Mouse (Mus musculus) lung, embryonic 16.5 days (tissue): ENCODE measurements around the gene Kansl3. TPM values are rescaled to one million over a fixed set of nuclear protein-coding genes. Genes with fewer than 3 reads are reported as not detected.

Experiments
- ATAC-seq: fragments of 200-750 bp; cut with Nextera tagmentation; 2 replicates; pipeline ENCODE4 v1.8.0; 2017; ENCODE audit warnings: low read depth, mild to moderate bottlenecking, moderate library complexity
- H3K27ac ChIP-seq: fragments of 300-500 bp; sonication (generic); 2 replicates; pipeline ENCODE4 v1.5.1; 2014; ENCODE audit warnings: mild to moderate bottlenecking, control low read depth, low read length
- H3K27me3 ChIP-seq: fragments of 300-500 bp; sonication (generic); 2 replicates; pipeline ENCODE4 v1.6.1; 2014; ENCODE audit warnings: low read depth, low read length, mixed read lengths; ENCODE audit not compliant: control insufficient read depth, insufficient read depth
- H3K36me3 ChIP-seq: fragments of 300-500 bp; sonication (generic); 2 replicates; pipeline ENCODE4 v1.6.1; 2014; ENCODE audit warnings: low read length; ENCODE audit not compliant: control insufficient read depth, insufficient read depth
- H3K4me1 ChIP-seq: fragments of 300-500 bp; sonication (generic); replicated peaks from 2 replicates; pipeline ENCODE4 v1.6.1; 2014; ENCODE audit warnings: low read length, mixed read lengths; ENCODE audit not compliant: control insufficient read depth, insufficient read depth
- H3K4me2 ChIP-seq: fragments of 300-500 bp; sonication (generic); 2 replicates; pipeline ENCODE4 v1.6.1; 2014; ENCODE audit warnings: low read depth, low read length, control low read depth
- H3K4me3 ChIP-seq: fragments of 300-500 bp; sonication (generic); 2 replicates; pipeline ENCODE4 v1.5.1; 2014; ENCODE audit warnings: mild to moderate bottlenecking, low read length, control low read depth
- H3K9ac ChIP-seq: fragments of 300-500 bp; sonication (generic); 2 replicates; pipeline ENCODE4 v1.6.1; 2014; ENCODE audit warnings: low read length, control low read depth
- H3K9me3 ChIP-seq: fragments of 300-500 bp; sonication (generic); 2 replicates; pipeline ENCODE4 v1.6.1; 2016; ENCODE audit warnings: low read length; ENCODE audit not compliant: control insufficient read depth
- WGBS: fragments of 180-500 bp; shearing (Covaris S2); extraction: QIAGEN DNeasy Blood & Tissue Kit; methylation state at CpG from one replicate; pipeline ENCODE4 v1.1.7; 2014; 5-methylcytosine and 5-hydroxymethylcytosine counted together
- polyA plus RNA-seq: library from polyadenylated mRNA; unstranded; fragments of >200 nt; fragmentation: Nextera tagmentation; extraction: Ambion mirVana; gene quantifications from 2 replicates; pipeline ENCODE4 v1.2.1, GENCODE M21; 2015

Gene Kansl3
- polyA plus RNA-seq, 1 experiment from 2014 or later, result 42.9 TPM

DNA sequence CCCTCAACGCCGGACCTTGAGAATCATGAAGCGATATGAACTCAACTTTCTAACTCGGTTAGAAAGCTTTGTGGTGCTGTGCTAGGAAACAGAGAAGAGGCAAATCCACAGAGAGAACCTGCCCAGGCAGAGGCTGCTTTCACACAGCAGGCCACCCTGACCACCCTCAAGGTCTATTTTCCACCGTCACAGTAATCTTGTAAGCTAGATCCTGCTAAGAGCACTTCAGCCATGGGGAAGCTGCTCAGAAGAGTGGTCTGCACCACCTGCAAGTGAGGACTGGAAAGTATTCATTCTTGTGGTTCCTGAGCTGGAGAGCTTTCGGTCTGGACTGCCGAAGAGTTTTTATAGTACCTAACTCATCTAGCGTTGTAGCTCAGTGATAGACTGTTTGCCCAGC is 66.7 kb downstream of the Kansl3 start:
- no peak overlapping the region for H3K9ac ChIP-seq
- no peak overlapping the region for H3K4me2 ChIP-seq
- no peaks in the 10 kb centered on the region for H3K36me3 ChIP-seq
- H3K4me3 ChIP-seq, result no peak overlapping the region
- 59% methylated on average over 8 of the region's 8 CpGs for WGBS
- no peaks in the 10 kb centered on the region for H3K9me3 ChIP-seq
- H3K27me3 ChIP-seq, result peaks cover 8% of the 10 kb centered on the region; the same call in 1 of the 2 replicates
- H3K27ac ChIP-seq, result no peak overlapping the region
- H3K4me1 ChIP-seq, result peaks cover 6% of the 10 kb centered on the region
- no peak for ATAC-seq

GRCm38 (mm10) chr1:36300486-36300885 is 68.5 kb downstream of the Kansl3 start:
- Histone ChIP-seq H3K27ac (no peak overlapping the region), H3K27me3 (peaks cover 8% of the 10 kb centered on the region; the same call in 1 of the 2 replicates), H3K4me1 (peaks cover 5% of the 10 kb centered on the region), H3K9me3 (no peaks in the 10 kb centered on the region), H3K4me3 (no peak overlapping the region), H3K9ac (no peak overlapping the region), H3K36me3 (no peaks in the 10 kb centered on the region), H3K4me2 (no peak overlapping the region)
- no peak for ATAC-seq
- 83% methylated on average over 6 of the region's 6 CpGs for WGBS

GRCm38 (mm10) chr1:36299676-36300075 is 69.3 kb downstream of the Kansl3 start:
- H3K9me3 ChIP-seq, result no peaks in the 10 kb centered on the region
- no peak overlapping the region for H3K9ac ChIP-seq
- H3K4me1 ChIP-seq, result peaks cover 5% of the 10 kb centered on the region
- ATAC-seq, result no peak
- H3K4me2 ChIP-seq, result no peak overlapping the region
- H3K4me3 ChIP-seq, result no peak overlapping the region
- no peak overlapping the region for H3K27ac ChIP-seq
- WGBS, result 44% methylated on average over 2 of the region's 2 CpGs
- H3K36me3 ChIP-seq, result no peaks in the 10 kb centered on the region
- H3K27me3 ChIP-seq, result peaks cover 8% of the 10 kb centered on the region; the same call in 1 of the 2 replicates

DNA sequence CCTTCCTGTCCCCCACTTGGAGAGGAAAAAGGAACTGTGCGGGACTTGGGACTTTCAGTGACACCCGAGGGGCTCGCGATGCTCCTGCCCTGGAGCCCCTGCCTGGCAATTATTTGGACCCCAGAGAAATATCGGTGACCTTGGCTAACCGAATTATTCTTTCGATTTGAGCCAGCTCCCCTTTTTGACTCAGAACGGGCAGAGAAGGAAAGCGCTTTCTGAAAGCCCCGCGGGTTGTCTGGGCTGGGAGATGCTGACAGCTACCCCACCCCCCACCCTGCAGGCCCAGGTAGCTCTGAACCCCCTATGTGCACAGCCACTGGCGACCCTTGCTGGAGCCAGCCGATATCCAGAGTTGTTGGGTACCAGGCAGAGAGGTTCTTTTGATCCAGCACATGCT is 69.9 kb downstream of the Kansl3 start:
- WGBS, result 26% methylated on average over 13 of the region's 13 CpGs
- H3K4me3 ChIP-seq, result no peak overlapping the region
- no peaks in the 10 kb centered on the region for H3K9me3 ChIP-seq
- H3K27ac ChIP-seq, result no peak overlapping the region
- no peak overlapping the region for H3K4me2 ChIP-seq
- H3K4me1 ChIP-seq, result peaks cover 5% of the 10 kb centered on the region
- no peak for ATAC-seq
- peaks cover 8% of the 10 kb centered on the region; the same call in 1 of the 2 replicates for H3K27me3 ChIP-seq
- no peak overlapping the region for H3K9ac ChIP-seq
- no peaks in the 10 kb centered on the region for H3K36me3 ChIP-seq

DNA sequence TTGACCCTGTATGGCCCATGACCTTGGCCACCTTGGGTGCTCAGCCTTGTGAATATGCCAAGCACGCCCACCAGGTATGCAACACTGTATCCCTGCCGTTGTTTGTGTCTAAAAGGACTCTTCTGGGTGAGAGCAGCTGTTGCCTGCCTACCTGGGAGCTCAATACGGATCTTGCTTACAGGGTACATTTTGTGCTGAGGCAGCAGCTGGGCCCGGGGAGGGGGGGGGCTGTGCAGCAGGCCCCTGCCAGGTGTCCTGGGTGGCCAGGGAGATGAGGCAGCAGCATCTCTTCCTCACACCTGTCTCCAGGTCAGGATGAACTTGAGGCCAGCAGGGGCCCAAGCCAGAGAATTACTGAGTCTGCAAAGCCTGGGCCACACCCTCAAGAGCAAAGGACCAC is 70.9 kb downstream of the Kansl3 start:
- H3K27me3 ChIP-seq, result peaks cover 8% of the 10 kb centered on the region; the same call in 1 of the 2 replicates
- no peak overlapping the region for H3K9ac ChIP-seq
- ATAC-seq, result no peak
- no peak overlapping the region for H3K4me2 ChIP-seq
- H3K36me3 ChIP-seq, result no peaks in the 10 kb centered on the region
- H3K4me3 ChIP-seq, result no peak overlapping the region
- H3K9me3 ChIP-seq, result no peaks in the 10 kb centered on the region
- H3K27ac ChIP-seq, result no peak overlapping the region
- peaks cover 2% of the 10 kb centered on the region for H3K4me1 ChIP-seq
- 73% methylated on average over 4 of the region's 4 CpGs for WGBS

DNA sequence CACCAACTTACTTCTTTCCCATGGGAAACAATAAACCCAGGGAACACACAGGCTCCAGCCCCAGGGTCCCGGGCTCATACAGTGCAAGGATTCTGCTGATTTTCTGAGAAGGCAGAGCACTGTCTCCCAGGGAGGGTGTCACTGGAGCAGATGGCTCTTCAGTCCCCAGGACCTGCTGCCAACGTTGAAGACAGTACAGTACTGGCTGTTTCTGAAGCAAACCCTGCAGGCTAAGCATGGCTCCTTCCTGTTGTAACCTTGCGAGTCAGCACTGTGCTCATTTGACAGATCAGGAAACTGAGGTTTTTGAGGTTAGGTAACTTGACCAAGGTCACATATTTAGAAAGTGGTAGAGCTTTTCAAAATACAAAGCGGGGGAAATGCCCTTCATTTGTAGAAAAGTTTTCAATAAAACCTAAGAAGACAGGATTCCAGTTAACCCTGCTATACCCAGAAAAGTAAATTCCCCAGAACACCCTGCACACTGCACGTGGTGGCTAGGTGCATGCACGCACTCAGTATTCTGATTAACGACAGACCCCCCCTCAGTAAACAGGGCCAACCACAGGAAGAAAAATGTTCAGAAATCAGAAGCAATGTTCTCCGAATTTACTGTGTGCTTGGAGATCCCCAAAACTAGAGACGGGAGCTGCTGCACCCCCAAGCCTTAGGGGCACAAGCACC is 72.4 kb downstream of the Kansl3 start:
- 0 out of 2 replicates have a peak, but pooled peaks have one; percentile 12 for ATAC-seq
- whole genome bisulfite sequencing, result 54% methylated on average over 9 of the region's 9 CpGs
- H3K9me3 ChIP-seq, result no peaks in the 10 kb centered on the region
- no peak overlapping the region for H3K4me2 ChIP-seq
- H3K4me3 ChIP-seq, result no peak overlapping the region
- H3K27ac ChIP-seq, result no peak overlapping the region
- H3K9ac ChIP-seq, result no peak overlapping the region
- H3K36me3 ChIP-seq, result no peaks in the 10 kb centered on the region
- no peaks in the 10 kb centered on the region for H3K4me1 ChIP-seq
- H3K27me3 ChIP-seq, result peaks cover 8% of the 10 kb centered on the region; the same call in 1 of the 2 replicates

DNA sequence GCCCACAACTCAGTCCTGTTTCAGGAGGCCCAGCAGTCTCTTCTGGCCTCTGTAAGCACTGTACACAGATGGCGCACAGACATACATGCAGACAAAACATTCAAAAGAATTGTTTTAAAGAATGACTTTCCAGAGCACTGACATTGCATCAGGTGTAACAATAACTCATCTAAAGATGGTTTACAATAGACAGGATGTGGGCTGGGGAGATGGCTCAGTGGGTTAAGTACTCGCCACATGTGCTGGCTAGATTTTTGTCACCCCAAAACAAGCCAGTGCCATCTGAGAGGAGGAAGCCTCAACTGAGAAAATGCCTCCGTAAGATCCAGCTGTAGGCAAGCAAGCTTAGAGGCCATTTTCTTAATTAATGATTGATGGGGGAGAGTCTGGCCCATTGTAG is 74.6 kb downstream of the Kansl3 start:
- H3K27ac ChIP-seq, result no peak overlapping the region
- H3K4me1 ChIP-seq, result no peaks in the 10 kb centered on the region
- no peaks in the 10 kb centered on the region for H3K9me3 ChIP-seq
- H3K27me3 ChIP-seq, result peaks cover 8% of the 10 kb centered on the region; the same call in 1 of the 2 replicates
- no peak overlapping the region for H3K9ac ChIP-seq
- H3K4me3 ChIP-seq, result no peak overlapping the region
- H3K36me3 ChIP-seq, result no peaks in the 10 kb centered on the region
- 59% methylated on average over 3 of the region's 3 CpGs for WGBS
- no peak overlapping the region for H3K4me2 ChIP-seq
- no peak for ATAC-seq

DNA sequence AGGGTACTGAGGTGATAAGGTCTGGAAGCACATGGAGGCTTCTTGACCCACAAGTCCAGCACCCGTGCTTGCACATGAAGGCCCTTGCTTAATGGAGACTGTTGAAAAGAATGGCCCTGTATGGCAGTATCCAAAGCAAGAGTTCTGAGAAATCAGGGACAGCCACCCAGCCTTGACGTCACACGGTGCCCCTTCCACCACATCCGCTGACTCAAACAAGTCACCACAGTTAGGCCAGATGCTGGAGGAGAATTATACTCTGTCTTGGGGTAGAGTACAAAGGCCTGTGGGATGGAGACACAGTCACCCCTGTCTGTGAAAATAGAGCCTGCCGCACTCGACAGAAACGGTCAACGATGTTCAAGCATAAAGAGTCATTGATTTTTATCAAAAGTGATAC is 75.5 kb downstream of the Kansl3 start:
- no peaks in the 10 kb centered on the region; the same call in 1 of the 2 replicates for H3K27me3 ChIP-seq
- 86% methylated on average over 8 of the region's 8 CpGs for WGBS
- no peaks in the 10 kb centered on the region for H3K9me3 ChIP-seq
- no peak overlapping the region for H3K4me2 ChIP-seq
- H3K27ac ChIP-seq, result no peak overlapping the region
- no peak overlapping the region for H3K4me3 ChIP-seq
- no peaks in the 10 kb centered on the region for H3K4me1 ChIP-seq
- no peak overlapping the region for H3K9ac ChIP-seq
- ATAC-seq, result no peak
- H3K36me3 ChIP-seq, result no peaks in the 10 kb centered on the region
